Mouse (Mus musculus) induced T-regulatory cell, adult 2 months (primary cell): ENCODE results near the gene Rcsd1.
"Not testable (repeated sequence)": the region's sequence is repeated elsewhere in the genome, so short reads cannot be mapped to it uniquely, and the experiment has no call there.

Experiments
- DNase-seq: peaks from one replicate; pipeline ENCODE4 v3.0.0-alpha.2; 2012; ENCODE audit warnings: low read depth

The Rcsd1 gene

GRCm38 (mm10) chr1:165689845-165690244 is 19.7 kb downstream of the Rcsd1 start:
- no peak for DNase-seq

GRCm38 (mm10) chr1:165687861-165688260 is 21.7 kb downstream of the Rcsd1 start:
- DNase-seq, result no peak

GRCm38 (mm10) chr1:165686963-165687362 is 22.6 kb downstream of the Rcsd1 start:
- DNase-seq, result no peak

- no peak for DNase-seq
These were observed 23.2 kb downstream of the Rcsd1 start for GRCm38 (mm10) chr1:165686349-165686748.

GRCm38 (mm10) chr1:165684261-165685203 is 25.0 kb downstream of the Rcsd1 start:
- no peak for DNase-seq

DNA sequence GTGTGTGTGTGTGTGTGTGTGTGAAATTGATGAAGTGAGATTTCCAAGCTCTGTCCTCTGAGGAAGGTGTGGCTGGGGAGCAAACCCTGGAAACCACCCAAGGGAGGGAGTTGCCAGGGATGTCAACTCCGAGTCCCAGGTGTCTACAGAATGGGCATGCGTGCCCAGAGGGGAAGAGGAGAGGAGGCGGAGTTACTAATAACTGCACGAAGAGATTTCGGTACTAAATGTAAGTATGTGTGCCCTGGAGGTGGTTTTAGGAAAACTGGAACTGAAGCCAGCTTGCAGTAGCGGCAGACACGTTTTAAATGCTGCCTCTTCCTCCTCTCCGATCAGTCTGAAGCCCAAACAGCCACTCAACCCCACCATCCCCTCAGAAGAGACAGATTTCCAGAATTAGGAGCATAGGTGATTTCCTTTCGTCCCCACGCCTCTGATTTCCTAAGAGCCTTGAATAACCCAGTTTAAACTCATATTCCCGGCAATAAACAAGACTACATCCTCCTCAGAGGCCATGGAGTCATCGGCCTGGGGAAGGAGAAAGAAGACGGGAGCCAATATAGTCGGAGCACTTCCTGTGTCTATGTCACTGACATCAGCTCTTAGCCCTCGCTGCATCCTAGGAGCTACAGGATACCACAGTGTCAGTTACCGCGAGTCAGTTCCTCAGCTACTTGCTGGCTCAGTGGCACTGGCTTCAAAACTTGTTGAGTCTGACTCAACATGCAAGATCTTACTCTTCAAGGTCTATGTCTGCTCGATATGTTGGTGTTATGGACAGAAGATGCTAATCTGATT is 27.3 kb downstream of the Rcsd1 start:
- DNase-seq, result peak; percentile 60

GRCm38 (mm10) chr1:165681045-165681794 is 28.3 kb downstream of the Rcsd1 start:
- DNase-seq, result peak; percentile 42

DNA sequence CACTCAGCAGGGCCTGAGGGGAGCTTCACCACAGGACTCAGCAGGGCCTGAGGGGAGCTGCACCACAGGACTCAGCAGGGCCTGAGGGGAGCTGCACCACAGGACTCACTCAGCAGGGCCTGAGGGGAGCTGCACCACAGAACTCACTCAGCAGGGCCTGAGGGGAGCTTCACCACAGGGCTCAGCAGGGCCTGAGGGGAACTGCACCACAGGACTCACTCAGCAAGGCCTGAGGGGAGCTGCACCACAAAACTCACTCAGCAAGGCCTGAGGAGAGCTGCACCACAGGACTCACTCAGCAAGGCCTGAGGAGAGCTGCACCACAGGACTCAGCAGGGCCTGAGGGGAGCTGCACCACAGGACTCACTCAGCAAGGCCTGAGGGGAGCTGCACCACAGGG is 29.5 kb downstream of the Rcsd1 start:
- not testable (repeated sequence) for DNase-seq

DNA sequence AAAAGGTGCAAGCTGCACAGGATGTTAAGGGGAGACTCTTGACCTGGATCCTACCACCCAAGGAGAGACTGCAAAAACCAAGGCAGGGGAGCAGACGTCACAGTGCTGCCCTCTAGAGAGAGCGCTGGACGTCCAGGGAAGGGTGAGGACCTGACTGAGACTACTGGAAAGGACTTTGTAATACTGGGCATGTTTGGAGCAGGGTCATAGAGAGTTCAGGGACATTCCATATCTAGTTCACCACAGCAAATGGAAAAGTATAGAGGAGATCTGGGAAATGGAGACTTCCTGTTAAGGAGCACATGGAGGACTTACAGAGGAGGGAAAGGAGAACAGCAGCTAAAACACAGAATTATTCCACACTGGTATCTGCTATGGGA is 29.9 kb downstream of the Rcsd1 start:
- DNase-seq, result no peak

GRCm38 (mm10) chr1:165678861-165679617 is 30.5 kb downstream of the Rcsd1 start:
- peak; percentile 60 for DNase-seq

DNA sequence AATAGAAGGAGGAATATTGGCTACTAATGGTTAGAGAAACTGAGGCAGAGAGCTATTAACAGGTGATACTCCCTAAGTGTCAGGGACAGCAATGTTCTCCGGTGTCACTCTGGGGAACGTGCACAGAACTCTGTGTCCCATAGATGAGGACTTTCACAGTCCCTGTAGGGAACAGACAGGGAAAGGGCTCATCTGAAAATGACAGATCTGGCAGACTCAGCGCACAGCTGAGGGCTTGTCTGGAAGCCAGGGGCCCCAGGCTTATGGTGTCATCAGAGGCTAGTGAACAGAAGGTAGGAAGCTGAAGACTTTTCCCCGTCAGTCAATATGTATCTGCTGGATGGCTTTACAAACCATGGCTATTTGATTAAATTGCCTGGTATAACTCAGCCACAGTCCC is 32.0 kb downstream of the Rcsd1 start:
- DNase-seq, result no peak

DNA sequence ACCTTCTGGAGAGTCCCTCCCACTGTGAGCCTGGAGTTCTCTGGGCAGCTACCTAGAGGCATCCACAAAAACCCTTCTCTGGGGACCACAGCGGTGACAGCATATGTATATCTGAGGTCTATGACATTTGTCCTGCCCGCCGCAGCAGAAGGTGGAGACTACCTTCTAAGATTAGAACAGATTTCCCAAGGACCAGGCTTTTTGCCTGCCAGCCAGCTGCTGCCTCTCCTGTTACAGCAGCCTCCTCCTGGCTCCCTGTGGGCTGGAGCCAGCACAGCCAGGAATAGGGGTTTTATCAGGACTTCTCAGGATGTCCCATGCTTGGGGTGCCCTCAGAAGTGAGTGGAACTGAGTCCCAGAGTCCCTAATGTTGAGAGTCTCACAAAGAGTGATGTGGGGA is 32.6 kb downstream of the Rcsd1 start:
- no peak for DNase-seq

GRCm38 (mm10) chr1:165675167-165675566 is 34.4 kb downstream of the Rcsd1 start:
- no peak for DNase-seq

GRCm38 (mm10) chr1:165672355-165672754 is 37.2 kb downstream of the Rcsd1 start:
- DNase-seq, result no peak

GRCm38 (mm10) chr1:165670056-165670455 is 39.5 kb downstream of the Rcsd1 start:
- no peak for DNase-seq

DNA sequence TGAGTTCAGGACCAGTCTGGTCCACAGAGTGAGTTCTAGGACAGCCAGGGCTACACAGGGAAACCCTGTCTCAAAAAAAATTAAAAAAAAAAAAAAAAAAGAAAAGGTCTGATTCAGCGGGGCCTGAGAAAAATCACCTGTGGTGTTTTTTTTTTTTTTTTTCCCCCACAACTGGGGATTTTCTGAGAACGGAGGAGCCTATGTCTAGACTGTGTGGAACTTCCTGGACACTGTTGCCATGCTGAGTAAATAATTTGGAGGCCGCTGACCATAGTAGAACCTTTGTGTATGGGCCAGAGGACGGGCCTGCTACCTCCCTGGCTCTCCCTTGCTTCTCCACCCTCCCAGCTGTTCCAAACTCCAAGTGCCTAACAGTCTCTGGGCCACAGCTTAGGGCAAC is 40.7 kb downstream of the Rcsd1 start:
- peak; percentile 60 for DNase-seq

DNA sequence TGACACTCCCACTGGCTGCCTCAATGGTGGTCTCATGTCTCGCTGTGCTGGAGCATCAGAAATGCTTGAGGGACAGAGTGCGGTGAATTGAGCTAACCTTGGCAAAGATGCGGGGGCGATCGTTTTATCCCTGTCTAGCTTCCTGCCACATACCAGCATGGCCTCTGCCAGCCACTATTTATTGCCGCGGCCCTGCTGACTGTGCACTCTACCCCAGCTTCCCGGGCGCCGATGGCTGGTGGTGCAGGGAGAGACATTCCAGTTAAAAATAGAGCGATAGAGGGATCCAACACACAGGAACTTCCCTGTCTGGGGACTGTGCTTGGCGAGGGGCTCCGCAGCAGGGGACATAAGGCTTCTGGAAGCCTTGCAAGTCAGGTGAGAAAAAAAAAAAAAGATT is 42.2 kb downstream of the Rcsd1 start:
- DNase-seq, result no peak

DNA sequence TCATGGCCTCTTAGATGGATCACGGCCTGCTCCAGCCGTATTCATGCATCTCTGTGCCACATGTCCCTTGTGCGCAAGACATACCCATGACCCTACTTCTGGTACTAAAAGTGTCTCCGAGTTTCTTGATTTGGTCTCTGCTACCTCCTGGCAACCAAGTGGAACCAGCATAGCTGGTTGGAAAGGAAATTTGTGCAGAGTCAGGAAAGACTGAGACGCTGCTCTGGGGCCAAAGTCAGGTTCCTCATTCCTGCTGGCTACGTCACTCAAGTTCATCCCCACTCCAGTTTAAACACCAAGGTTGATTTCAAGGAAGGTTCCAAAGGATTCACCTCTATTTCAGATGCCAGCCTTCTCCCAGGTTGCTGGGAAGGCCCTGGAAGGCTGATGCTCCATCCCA is 42.6 kb downstream of the Rcsd1 start:
- DNase-seq, result no peak

DNA sequence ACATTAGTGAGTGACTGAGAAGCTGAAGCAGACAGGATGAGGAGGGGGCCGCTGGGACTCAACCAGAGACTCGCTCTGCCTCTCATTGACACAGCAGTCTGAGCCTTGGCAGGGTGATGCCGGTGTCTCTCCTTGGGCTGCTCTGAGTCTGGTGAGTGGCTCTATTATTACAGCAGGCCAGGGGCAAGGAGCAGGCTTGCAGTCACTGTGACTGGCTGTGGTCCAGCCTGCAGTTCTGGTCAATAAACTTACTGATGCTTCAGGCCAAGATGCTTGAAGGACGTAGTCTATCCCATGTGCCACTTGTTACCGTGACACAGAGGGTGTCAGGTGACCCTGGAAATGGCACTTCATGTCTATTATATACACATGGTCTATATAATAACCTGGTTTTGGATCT is 43.8 kb downstream of the Rcsd1 start:
- DNase-seq, result no peak

- no peak for DNase-seq
These were observed 46.3 kb downstream of the Rcsd1 start for GRCm38 (mm10) chr1:165663277-165663676.

DNA sequence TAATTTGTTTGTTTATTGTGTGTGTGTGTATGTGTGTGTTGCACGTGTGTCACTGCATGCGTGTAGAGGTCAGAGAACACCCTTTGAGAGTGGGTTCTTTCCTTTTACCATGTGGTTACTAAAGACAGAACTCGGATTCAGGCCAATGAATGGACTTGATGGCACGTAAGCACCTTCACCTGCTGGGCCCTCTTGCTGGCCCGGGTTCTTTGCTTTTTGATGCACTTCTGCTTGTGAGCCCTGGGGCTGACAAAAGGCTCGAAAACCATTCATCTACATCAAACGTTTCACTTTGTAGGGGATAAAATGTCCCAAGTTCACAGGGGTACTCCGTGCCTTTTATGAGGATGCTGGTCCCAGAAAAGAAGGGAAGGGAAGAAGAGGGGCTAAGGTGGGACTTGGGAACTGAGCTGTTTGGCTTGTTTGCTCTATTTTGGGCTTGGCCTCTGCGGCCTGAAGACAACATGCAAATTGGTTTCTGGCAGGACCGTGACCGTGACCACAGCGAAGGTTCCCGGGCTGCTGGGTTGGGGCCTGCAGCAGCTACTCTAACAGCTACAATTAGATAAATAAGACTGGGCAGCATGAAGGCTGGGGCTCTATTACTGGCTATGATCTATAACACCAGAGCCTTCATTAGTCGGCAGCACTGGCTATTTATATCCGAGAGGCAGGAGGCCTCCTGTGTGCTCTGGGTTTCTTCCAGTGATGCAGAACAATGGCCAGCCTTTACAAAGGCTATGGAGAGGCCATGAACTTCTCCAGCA is 46.9 kb downstream of the Rcsd1 start:
- DNase-seq, result no peak
